Mouse (Mus musculus) common myeloid progenitor, adult 5-6 weeks (primary cell): ENCODE measurements around the gene Ralgps1. TPM values are rescaled to one million over a fixed set of nuclear protein-coding genes. Genes with fewer than 3 reads are reported as not detected.

ENCODE experiments used
- ATAC-seq: replicated peaks from 2 replicates; pipeline ENCODE4 v1.8.0; 2016; ENCODE audit warnings: low read depth, mild to moderate bottlenecking, moderate TSS enrichment, inconsistent platforms; ENCODE audit not compliant: poor library complexity, severe bottlenecking
- total RNA-seq: library from RNA; stranded (forward); fragments of 200-1000, 187-1606 nt; gene quantifications from 2 replicates; pipeline ENCODE4 v1.2.3, GENCODE M21; 2017

The Ralgps1 gene
- total RNA-seq, 1 experiment from 2014 or later = 2.3 TPM

- no peak for ATAC-seq
These were observed 210.8 kb downstream of the Ralgps1 start for GRCm38 (mm10) chr2:33160326-33160973.

GRCm38 (mm10) chr2:33159593-33159992 lies 211.7 kb downstream of the Ralgps1 start:
- no peak for ATAC-seq

- ATAC-seq = no peak
These were observed 212.4 kb downstream of the Ralgps1 start for GRCm38 (mm10) chr2:33158895-33159294.

GRCm38 (mm10) chr2:33156283-33156781 lies 215.0 kb downstream of the Ralgps1 start:
- ATAC-seq = no peak

- peak; percentile 94 for ATAC-seq
These were observed 216.4 kb downstream of the Ralgps1 start for GRCm38 (mm10) chr2:33154751-33155372.

- ATAC-seq = no peak
These were observed 224.3 kb downstream of the Ralgps1 start for GRCm38 (mm10) chr2:33146994-33147393.

GRCm38 (mm10) chr2:33143292-33143691 lies 228.0 kb downstream of the Ralgps1 start:
- ATAC-seq = no peak

GRCm38 (mm10) chr2:33138491-33138890 lies 232.8 kb downstream of the Ralgps1 start:
- 0 out of 2 replicates have a peak, but pooled peaks have one; percentile 29 for ATAC-seq

- ATAC-seq = no peak
These were observed 233.6 kb downstream of the Ralgps1 start for GRCm38 (mm10) chr2:33137731-33138130.

- ATAC-seq = no peak
These were observed 234.0 kb downstream of the Ralgps1 start for GRCm38 (mm10) chr2:33137244-33137643.

- ATAC-seq = no peak
These were observed 234.9 kb downstream of the Ralgps1 start for GRCm38 (mm10) chr2:33136366-33136765.

- no peak for ATAC-seq
These were observed 236.4 kb downstream of the Ralgps1 start for GRCm38 (mm10) chr2:33134766-33135490.

GRCm38 (mm10) chr2:33132306-33132705 lies 239.0 kb downstream of the Ralgps1 start:
- no peak for ATAC-seq

- ATAC-seq = peak; percentile 10
These were observed 239.7 kb downstream of the Ralgps1 start, which contains the start of gene Garnl3 for GRCm38 (mm10) chr2:33131500-33132092. Gene Garnl3 (minus strand): TSS chr2:33131654.

GRCm38 (mm10) chr2:33130526-33131483 lies 240.5 kb downstream of the Ralgps1 start:
- peak; percentile 83 for ATAC-seq

GRCm38 (mm10) chr2:33130141-33130525 lies 241.2 kb downstream of the Ralgps1 start:
- ATAC-seq = 0 out of 2 replicates have a peak, but pooled peaks have one; percentile 0

GRCm38 (mm10) chr2:33129696-33130095 lies 241.6 kb downstream of the Ralgps1 start:
- ATAC-seq = no peak

- ATAC-seq = no peak
These were observed 242.3 kb downstream of the Ralgps1 start for GRCm38 (mm10) chr2:33129005-33129404.

- ATAC-seq = no peak
These were observed 244.0 kb downstream of the Ralgps1 start for GRCm38 (mm10) chr2:33127271-33127670.
